Mouse (Mus musculus) c-Kit-positive CD71-positive TER-119-positive erythroid progenitor cells, embryonic 14.5 days (primary cell): ENCODE results near the gene Gtf3c1.

Experiments
- DNase-seq: peaks from one replicate; pipeline ENCODE4 v3.0.0-alpha.2; 2013; ENCODE audit warnings: low spot score

The Gtf3c1 gene

DNA sequence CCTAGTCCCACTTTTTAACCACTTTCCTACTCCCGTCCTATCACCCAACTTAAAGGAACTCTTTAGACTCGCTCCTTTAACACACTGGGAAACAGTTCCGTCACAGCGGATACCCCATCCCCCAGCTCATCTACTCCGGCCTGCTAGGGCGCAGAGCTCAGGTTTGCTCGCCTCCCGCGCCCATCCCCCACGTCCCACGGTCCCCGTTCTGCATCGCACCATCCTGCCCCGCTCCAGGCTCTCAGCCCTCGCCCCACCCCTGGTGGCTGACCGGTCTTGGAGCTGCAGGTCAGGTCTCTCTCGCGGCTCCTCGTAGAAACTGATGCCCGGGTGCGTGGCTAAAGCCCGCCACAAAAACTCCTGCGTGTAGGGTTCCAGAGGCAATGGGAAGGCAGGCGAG is 394 bp downstream of the Gtf3c1 start:
- DNase-seq = no peak

DNA sequence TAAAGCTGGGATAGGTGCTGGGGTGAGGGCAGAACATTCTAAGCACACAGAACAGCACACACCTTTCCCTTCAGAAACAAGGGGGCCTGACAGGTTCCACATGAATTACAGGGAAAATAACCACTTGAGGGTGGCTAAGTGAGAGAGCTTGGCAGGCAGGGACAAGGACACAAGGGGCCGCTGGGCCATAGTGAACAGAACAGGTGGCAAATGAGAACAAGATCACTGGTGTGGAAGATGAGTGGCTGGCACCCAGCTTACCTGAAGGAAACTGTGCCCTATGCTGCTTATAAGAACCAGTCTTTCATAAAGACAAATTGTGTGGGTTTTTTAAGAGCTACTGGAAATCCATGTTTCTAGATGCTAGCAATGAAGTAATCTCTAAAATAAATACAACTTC is 4.8 kb downstream of the Gtf3c1 start:
- DNase-seq = no peak

DNA sequence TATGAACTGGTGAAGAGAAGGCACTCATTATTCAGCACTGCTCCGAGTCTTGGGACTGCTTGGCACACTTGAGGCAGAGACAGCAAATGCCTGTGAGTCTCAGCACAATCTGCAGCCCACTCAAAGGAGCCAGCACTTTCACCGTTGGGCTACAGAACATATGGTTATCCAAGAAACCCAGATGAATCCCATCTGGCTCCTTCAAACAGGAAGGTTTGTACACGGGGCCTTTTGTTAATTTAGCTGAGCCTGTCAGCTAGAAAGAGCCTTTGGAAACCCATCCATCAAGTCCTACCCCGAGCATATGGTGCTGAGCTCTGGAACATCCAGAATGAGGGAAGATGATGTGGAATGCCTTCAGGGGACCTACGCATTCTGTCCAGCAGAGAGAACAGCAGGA is 13.5 kb downstream of the Gtf3c1 start:
- no peak for DNase-seq

DNA sequence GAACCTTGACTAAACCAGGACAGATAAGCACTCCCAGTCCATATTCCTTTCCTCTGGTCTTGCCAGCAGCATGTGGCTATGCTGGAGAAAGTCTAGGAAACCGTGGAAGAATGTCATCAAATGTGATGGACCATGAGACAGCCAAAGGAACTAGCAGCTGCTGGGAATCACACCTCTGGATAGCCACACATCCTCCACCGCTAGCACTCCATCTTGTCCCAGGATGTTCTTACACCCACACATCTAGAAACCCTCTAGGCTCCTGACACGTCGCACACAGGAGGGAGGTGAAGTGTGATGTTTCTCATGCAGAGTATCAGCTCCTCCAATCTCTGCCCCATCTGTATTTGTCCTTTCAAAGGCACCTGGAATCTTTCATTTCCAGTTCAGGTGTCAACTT is 17.1 kb downstream of the Gtf3c1 start:
- DNase-seq = no peak

DNA sequence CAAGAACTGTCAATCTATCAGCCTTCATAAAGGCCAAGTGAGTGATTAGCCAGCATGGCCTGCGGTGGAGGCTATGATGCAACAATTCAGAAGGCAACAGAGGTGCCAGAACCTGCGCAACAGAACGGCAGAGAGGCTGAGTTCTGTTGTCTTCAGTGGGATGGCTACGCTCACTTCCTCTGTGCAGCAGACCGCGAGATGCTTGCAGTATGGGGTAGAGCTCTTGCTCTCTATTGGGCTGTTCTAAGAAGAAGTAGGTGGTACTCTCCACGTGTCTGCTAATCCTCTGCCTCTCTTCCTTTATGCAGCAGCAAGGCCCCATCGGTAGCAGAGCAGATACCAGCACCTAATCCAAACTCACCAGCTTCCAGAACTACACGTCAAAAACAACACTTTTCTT is 27.6 kb downstream of the Gtf3c1 start:
- DNase-seq = no peak

DNA sequence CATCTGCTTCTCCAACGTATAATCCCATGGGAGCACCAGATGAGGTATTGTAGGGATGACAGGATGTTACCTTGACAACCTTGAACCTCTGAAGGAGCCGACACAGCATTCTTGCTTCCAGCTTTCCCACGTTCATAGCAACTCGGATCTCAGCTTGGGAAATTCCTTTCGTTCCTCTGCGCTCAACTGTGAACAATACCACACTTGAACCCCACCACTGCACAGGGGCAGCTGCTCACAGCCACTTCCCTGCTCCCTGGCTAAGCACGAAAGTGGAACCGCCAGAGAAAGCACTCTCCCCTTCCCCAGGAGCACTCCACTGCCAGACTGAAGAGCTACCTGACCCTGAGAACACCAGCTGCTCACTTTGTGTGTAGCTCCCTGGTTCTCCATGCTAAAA is 28.8 kb downstream of the Gtf3c1 start:
- no peak for DNase-seq

DNA sequence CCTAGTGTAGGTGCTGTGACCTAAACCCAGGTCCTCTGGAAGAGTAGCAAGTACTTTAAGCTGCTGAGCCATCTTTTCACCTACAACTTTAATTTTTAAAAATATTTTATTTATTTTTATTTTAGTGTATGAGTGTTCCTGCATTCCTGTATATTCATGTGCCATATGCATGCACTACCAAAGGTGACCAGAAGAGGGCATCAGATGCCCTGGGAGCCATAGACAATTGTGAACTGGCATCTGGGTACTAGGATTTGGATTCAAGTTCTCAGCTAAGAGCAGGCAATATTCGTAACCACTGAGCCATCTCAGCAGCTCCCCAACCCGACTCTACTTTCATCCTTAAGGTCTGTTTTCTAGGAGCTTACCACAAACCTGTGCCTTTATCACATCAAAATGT is 32.7 kb downstream of the Gtf3c1 start:
- peak; percentile 57 for DNase-seq

DNA sequence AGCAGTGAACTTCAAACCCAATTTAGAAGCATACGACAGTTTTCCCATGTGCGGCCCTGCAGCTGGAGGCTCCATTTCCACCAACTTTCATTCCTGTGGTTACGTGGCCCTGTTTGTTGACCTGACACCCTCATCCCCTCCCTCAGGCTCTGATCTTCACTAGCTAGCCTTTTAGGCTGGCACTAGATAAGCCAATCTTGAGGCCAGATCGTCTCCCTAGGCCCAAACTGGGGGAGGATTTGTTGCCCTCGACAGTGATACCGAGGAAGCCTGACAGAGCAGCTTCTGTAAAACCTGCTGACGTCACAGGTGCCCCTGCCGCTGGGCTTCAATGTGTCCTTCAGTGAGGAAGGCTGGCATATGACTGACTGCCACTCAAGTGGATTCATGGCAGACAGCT is 36.2 kb downstream of the Gtf3c1 start:
- no peak for DNase-seq

DNA sequence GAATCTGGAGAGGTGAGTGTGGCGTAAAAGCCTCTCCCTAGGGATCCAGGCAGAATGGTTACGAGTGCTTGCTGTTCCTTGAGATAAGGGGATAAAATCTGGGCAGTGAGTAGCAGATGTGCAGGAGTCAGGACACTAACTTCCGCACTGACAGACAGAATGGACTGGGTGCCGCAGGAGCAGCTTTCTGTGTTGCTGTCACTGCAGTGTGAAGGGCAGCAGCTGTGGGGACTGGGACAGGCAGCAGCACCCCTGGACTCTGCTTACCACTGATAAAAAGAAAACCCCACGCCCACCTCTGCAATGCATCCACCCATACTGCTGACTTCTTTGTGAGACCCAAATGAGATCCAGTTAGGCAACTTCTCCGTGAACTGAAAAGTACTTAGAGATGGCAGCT is 36.7 kb downstream of the Gtf3c1 start:
- peak; percentile 27 for DNase-seq

DNA sequence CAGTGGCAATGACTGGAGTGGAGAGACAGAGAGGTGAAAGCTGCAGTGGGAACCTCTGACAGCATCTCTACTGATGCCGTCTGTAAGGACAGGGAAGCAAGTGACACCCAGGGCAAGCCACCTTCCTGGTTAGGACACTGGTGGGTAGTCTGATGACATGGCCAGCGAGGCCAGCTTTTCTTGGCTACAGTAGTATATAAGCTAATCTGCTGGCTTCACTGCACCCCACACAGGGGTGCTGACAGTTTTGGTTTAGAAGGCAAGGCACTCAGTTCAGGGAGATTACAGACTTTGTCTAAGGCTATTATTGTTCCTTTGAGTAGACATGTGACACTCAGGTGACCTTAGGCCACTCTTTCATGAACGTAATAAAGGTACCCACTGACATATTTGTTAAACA is 43.9 kb downstream of the Gtf3c1 start:
- DNase-seq = no peak

DNA sequence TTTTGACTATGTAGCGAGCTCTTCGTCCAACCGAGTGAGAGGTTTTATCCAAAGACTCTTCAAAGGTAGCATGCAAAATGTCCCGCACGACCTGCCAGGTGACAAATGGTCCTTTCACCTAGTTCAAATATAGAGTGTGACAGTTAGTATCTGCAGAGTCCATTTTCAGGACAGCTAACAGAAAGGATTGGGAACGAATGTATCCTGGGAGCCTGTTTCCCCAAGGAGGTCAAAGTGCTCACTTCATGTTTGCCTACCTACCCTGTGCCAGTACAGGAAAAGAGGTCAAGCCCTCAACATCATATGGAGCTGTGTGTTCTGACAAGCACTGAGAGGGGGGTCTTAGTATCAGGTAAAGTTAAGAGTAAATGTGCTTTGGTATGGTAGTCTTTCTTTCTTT is 50.1 kb downstream of the Gtf3c1 start:
- DNase-seq = no peak

DNA sequence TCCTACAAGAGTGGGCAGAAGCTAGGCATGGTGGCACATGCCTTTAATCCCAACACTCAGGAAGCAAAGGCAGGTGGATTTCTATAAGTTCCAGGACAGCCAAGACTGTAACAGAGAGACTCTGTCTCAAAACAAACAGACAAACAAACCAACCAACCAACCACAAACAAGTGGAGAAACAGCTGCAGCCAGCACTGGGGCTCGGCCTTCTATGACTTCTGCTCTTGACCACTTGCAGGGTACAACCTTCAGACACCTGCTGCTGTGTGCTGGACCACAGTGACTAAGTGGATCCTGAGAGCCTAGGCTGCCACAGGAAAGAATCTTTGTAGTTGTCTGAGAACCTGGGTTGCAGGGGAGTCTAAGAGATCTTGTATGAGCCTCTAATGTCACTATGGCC is 58.6 kb downstream of the Gtf3c1 start:
- DNase-seq = no peak

DNA sequence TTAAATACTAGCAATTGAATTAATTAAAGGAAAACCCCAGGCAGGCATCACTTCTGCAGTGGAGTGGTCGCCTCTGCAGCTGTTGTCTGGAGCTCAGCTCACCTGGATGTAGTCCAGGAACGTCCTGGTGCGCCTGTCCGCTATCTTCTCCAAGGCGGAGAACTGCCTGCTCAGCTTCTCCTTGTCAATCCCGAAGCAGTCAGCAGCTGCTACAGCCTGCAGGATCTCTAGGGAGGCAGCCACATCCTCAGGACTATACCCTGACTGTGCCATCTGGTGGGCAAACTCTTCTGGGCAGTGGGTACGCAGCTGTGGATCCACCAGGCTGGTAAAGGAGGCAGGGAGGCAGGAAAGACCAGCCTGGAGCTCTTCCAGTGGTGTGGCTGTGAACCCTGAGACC is 62.2 kb downstream of the Gtf3c1 start:
- no peak for DNase-seq

DNA sequence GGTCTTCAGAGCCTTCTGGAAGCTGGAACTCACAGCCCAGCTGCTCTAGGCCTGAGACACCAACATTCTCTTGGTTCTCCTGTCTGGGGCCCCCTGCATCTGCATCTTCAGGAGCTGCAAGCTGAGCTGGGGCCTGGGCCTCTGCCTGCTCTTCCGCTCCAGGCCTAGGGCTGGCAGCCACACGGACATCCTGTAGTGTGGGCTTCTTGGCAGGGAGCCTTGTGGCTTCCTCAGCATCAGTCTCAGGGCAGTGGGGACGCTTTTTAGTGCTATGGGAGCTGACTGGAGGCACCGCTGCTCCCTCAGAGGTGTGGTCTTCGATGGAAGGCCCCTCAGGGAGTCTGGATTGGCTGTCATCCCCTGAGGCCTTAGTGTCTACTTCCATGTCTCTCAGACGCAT is 63.7 kb downstream of the Gtf3c1 start:
- no peak for DNase-seq

DNA sequence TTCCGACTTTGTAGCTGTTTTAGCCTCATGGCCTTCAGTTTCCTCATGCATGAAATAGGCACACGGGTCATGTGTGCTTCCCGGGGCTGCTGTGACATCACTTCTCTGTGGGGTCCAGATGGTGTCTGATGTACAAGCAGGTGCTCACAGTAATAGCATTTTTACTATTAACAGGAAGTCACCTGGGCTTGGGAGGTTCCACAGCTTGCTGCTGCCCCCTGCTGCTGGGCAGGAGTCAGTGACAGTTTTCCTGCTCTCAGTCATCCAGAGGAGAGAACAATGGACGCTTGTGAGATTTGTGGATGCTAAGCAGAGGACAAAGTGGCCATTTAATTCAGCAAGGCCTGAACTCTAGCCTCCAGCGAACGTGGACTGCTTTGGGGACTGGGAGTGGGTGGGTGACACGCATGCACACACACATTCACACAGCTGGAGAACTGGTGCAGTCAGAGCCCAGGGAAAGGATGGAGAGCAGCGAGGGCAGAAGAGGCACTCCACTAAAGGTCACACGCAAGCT is 68.7 kb downstream of the Gtf3c1 start:
- peak; percentile 28 for DNase-seq

DNA sequence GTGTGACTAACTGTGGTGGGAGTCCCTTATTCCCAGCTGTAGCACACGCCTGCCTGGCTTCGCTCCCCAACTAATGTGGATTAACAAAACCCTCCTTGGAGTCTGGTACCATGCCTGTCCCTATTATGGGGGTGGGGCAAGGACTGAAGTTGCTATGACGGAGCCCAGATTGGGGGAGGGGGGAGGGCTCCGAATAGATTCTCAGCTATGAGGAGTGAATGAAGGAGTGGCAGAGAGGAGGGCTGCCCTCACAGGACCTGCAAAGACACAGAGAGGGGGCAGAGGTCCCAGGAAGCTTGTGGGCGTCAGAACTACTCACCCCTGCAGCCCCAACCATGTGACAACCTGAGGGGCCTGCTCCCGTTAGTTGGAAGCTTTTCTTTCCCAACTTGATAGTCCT is 69.2 kb downstream of the Gtf3c1 start:
- no peak for DNase-seq

DNA sequence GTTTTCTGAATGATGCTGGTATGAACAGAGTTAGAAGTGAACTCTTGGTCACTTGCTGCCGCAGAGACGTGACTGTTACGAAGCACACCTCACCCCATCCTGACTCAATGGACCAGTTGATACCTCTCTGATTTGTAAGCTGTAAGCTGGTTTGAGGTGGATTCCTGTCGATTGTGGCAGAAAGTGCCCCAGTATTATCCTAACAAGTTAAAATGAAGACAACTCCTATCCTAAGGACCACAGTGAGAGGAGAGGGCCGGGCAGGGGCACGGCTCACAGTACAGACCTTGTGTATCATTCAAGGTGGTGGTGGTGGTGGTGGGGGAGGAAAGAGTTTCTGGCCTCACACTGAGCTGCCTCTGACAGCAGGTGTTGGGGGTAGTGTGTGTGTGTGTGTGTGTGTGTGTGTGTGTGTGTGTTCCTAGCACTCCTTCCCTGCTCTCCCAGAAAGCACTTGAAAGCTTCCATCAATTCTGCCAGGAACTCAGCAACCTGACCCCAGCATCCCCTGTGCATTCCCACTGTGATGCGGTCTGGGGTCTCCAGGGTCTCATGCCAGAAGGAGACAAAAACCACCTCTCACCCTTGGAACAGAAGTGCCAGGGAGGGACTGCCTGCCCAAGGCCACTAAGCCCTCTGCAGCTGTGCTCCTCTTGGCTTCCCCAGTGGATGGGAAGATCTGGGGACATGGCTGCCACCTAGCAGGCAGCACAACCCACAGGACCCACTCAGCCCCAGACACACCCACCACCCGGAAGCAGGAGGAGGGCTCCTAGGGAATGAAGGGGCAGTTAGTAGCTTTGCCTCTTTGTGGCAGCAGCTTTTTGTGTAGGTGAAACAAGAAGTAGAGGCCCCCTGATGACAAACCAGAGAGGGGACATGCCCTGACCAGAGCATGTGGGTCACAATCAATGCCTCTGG is 70.1 kb downstream of the Gtf3c1 start:
- no peak for DNase-seq

DNA sequence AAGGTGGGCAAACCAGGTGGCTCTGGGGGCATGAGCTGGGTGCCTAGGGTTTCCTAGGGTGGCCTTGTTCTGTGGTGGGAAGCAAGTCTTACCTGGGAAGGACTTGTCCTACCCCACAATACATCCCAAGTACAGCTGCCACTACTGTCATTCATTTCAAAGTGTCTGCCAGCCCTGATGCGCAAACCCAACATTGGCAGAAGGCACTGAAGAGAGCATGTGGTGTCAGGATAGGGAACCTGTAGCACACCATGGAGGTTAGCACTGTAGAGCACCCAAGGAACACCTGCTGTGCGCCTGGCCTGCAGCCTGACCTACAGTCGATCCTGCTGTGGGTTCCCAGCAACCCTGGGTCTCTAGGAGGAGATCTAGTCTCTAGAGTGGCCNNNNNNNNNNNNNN is 76.6 kb downstream of the Gtf3c1 start:
- no peak for DNase-seq

DNA sequence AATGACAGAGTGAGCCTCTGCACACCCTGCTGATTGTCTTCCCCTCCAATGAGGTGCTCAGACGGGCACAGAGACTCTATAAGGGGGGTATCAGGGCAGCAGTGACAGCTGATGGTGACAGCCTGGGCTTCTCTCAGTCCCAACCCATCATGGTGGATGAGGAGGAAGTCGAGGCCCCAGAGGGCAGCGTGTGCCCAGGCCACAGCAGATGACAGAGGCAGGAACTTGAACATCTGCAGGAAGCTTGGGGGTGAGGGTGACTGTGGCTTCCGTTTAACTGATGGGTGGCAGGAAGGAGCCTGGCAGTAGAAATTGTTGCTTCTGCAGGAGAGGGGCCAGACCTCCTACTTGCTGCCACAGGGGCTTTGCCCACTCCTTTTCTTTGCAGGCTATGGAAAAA is 77.3 kb downstream of the Gtf3c1 start:
- no peak for DNase-seq

DNA sequence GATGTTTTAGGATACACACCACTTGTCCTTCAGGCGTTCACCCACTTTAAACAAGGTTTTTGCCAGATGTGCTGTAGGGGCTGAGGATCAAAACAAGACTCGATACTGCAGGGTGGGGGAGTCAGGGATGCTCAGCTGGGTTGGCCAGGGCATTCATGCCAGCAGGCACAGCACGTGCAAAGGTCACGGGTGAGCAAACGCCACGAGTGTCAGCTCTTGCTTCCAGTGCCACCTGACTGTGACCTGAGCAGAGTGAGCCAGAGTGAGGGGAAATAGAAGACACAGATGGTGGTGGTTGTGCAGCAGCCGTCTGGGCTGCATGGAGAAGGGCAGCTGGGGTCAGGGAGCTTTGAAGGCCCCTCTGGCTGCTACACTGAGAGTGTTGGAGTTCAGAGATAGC is 81.8 kb downstream of the Gtf3c1 start:
- no peak for DNase-seq

DNA sequence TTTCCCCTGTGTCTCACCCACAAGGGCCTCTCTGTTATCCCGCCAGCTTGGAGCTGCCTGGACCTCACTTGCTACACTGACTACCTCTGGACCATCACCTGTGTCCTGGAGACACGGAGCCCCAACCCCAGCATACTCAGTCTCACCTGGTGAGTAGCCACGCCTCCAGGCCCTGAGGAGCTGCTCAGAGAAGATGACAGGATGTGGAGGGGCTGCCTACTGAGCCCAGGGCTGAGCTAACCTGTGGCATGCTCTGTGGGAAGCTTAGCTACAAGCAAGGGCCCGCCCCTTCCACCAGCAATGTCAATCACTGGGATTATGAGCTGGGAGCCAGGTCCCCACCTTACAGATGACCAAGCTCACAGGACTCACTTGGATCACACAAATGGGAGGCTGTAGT is 82.4 kb downstream of the Gtf3c1 start:
- DNase-seq = no peak

DNA sequence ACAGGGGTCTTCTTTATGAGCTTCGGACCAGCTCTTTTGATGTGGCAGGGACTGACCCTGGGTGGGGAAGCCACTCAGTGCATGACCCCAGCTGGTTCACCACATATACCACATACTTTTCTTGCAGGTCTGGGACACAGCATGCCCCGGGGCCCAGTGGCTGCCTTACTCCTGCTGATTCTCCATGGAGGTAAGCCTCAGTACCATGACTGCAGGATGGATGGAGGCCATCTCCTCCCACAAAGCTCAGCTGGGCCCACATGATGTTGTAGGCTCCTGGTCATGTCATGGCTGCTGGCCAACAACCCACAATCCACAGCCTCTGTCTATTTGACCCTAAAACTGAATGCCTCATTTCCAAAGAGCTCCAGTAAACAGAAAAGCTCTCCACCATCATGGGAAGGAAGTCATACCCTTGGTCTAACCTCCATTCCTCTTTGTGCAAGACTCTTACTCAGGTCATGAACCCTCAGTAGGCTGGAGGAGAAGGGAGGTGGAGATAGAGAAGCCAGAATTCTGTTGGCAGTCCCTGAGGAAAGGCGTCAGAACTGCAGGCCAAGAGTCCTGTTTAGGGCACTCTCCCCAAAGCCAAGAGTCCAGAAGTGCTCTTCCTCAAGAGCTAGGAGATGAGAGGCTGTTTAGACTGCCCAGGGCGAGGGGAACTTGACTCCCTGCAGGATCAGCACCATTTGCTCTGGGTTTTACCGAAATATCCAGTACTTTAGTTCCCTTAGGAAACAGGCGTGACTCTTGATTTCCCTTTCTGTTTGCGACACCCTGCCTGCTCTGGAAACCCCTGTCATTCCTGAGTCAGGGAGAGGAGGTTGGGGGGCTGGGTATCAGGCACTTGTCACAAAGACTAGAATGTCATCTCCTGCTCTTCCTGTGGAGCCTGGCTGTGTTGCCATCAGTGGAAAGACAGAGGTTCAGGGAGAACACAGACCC is 84.6 kb downstream of the Gtf3c1 start:
- DNase-seq = no peak

DNA sequence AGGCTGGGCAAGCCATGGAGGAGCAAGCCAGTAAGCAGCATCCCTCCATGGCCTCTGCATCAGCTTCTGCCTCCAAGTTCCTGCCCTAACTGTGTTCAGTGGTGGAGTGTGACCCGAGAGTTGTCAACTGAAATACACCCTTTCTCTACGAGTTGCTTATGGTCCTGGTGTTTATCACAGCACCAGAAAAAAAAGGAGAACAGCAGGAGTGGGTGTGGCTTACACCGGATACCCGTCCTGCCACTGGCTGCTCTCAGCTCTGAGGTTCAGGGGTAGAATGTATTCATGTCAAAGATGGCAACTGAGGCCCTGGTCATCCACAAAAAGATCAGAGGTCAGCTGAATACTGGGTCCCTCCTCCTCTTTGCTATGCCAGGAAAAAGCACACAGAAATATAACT is 87.5 kb downstream of the Gtf3c1 start:
- DNase-seq = no peak
